Mouse (Mus musculus) stomach, postnatal 0 days (tissue): ENCODE measurements around the gene Gpank1. TPM values are rescaled to one million over a fixed set of nuclear protein-coding genes. Genes with fewer than 3 reads are reported as not detected.
A peak's percentile ranks its signal among the peaks of the same experiment; 100 is the strongest.
"Not testable (repeated sequence)": the region's sequence is repeated elsewhere in the genome, so short reads cannot be mapped to it uniquely, and the experiment has no call there.

ENCODE experiments used
- ATAC-seq: fragments of 200-750 bp; cut with Nextera tagmentation; 2 replicates; pipeline ENCODE4 v1.8.0; 2017; ENCODE audit not compliant: low FRiP score, low TSS enrichment
- DNase-seq: peaks from one replicate; pipeline ENCODE4 v3.0.0-alpha.2; 2016; ENCODE audit warnings: low spot score
- H3K27ac ChIP-seq: fragments of 300-500 bp; sonication (generic); replicated peaks from 2 replicates; pipeline ENCODE4 v1.5.1; 2014; ENCODE audit warnings: mild to moderate bottlenecking, control low read depth
- H3K27me3 ChIP-seq: fragments of 300-500 bp; sonication (generic); 2 replicates; pipeline ENCODE4 v1.6.1; 2014; ENCODE audit warnings: low read length; ENCODE audit not compliant: control insufficient read depth, insufficient read depth
- H3K36me3 ChIP-seq: fragments of 300-500 bp; sonication (generic); 2 replicates; pipeline ENCODE4 v1.6.1; 2014; ENCODE audit warnings: low read length, mixed read lengths; ENCODE audit not compliant: control insufficient read depth, insufficient read depth
- H3K4me1 ChIP-seq: fragments of 300-500 bp; sonication (generic); replicated peaks from 2 replicates; pipeline ENCODE4 v1.6.1; 2014; ENCODE audit warnings: antibody characterized with exemption; ENCODE audit not compliant: control insufficient read depth, insufficient read depth
- H3K4me2 ChIP-seq: fragments of 300-500 bp; sonication (generic); replicated peaks from 2 replicates; pipeline ENCODE4 v1.6.1; 2014; ENCODE audit warnings: low read depth, mild to moderate bottlenecking, control low read depth, moderate library complexity
- H3K4me3 ChIP-seq: fragments of 300-500 bp; sonication (generic); 2 replicates; pipeline ENCODE4 v1.5.1; 2014; ENCODE audit warnings: low read depth, low read length, control low read depth
- H3K9ac ChIP-seq: fragments of 300-500 bp; sonication (generic); 2 replicates; pipeline ENCODE4 v1.6.1; 2014; ENCODE audit warnings: mild to moderate bottlenecking, low read length, control low read depth, mixed read lengths
- H3K9me3 ChIP-seq: fragments of 300-500 bp; sonication (generic); 2 replicates; pipeline ENCODE4 v1.6.1; 2016; ENCODE audit warnings: low read length; ENCODE audit not compliant: control insufficient read depth
- CTCF ChIP-seq: IDR thresholded peaks from 2 replicates; pipeline ENCODE4 v1.5.1; 2016; ENCODE audit warnings: antibody characterized with exemption, low read depth, mild to moderate bottlenecking, moderate library complexity
- EP300 ChIP-seq: optimal IDR thresholded peaks from 2 replicates; pipeline ENCODE3; 2016; ENCODE audit warnings: antibody characterized with exemption
- WGBS: fragments of 180-500 bp; shearing (Covaris S2); extraction: QIAGEN DNeasy Blood & Tissue Kit; methylation state at CpG from one replicate; pipeline ENCODE4 v1.1.7; 2014; 5-methylcytosine and 5-hydroxymethylcytosine counted together
- polyA plus RNA-seq: library from polyadenylated mRNA; unstranded; fragments of >200 nt; fragmentation: Nextera tagmentation; extraction: Ambion mirVana; gene quantifications from 2 replicates; pipeline ENCODE4 v1.2.1, GENCODE M21; 2015

Gpank1 gene
- polyA plus RNA-seq, 1 experiment from 2014 or later: 11.3 TPM

DNA sequence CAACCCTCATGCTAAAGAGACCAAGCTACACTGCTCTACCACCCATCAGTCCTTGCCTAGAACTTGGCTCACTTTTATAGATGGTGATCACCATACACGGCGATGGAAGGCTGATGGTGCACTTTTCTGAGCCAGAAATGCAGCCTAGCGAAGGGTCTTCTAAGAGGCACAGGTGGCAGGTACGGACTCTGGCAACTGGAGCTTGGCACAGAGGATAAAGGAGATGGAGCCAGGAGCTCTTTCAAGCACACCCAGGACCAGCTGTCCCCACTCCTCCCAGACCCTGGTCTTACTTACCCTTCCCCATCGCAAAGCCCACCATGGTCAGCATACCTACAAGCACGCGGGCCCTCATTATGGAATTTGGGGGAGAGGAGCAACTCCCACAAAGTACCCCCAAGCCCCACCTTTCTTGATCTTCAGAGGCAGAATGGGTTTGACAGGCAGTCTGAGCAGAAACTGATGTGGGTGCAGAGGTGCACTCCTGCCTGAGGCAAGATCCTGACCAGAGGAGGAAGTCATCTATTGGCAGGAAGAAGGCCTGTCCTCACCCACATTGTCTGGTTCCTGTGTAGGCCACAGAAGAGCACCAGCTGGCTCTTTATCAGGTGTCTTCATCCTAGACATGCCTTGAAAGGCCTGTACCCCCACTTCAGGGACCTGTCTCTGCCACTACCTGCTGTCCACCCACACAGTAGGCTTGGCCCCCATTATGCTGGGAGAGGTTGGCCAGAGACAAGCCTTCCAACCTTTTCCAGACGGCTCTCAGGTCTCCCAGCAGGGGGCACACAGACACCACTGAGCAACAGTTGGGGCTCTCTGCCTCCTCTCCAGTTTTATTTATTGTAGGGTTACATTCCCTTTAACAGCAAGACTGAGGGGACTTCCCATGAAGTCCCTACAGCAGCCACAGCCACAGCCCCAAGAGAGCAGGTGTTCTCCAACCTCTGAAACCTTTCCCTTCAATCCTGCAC lies 5.9 kb upstream of the Gpank1 start, which contains the start of gene Ly6g5b:
Gene Ly6g5b, minus strand, starts transcription at position 383 of the 974 bp plus-strand sequence.
- H3K27me3 ChIP-seq: no peaks in the 10 kb centered on the region
- no peak for TF ChIP-seq EP300
- peak; percentile 74 for TF ChIP-seq CTCF
- DNase-seq: peak; percentile 65

DNA sequence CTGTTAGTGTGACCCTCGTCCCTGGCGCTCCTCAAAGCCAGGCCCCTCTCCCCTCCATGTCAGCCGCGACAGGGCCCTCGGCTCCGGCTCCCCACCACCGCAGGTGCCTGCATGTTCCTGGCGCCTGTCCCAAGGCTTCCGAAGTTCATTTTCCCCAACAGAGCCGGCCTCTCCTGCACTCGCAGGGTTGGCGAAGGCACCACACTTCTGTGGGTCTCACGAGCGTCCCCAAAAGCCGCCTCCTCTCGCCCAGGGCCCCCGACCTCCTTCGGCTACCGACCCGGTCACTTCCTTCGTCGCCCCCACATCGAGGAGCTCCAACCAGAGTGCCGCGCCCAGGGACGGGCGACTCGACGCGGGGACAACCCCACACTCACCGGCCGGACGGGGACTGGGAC lies 511 bp upstream of the Gpank1 start:
- TF ChIP-seq CTCF: no peak
- ATAC-seq: no peak; the same call in 1 of the 2 replicates
- H3K27ac ChIP-seq: peak overlapping the region; percentile 78
- H3K9ac ChIP-seq: peak overlapping the region; percentile 94
- peak overlapping the region; percentile 97 for H3K4me2 ChIP-seq
- no peaks in the 10 kb centered on the region for H3K9me3 ChIP-seq
- under 1% methylated on average over 33 of the region's 33 CpGs for WGBS
- H3K4me3 ChIP-seq: peak overlapping the region; percentile 91
- H3K4me1 ChIP-seq: no peaks in the 10 kb centered on the region
- peaks cover 7% of the 10 kb centered on the region for H3K36me3 ChIP-seq
- no peaks in the 10 kb centered on the region for H3K27me3 ChIP-seq
- DNase-seq: peak; percentile 60

More for the DNA sequence above, 5.9 kb upstream of the Gpank1 start, which contains the start of gene Ly6g5b:
- H3K27ac ChIP-seq: no peak within 1 kb of the TSS
- H3K4me3 ChIP-seq: no peak within 1 kb of the TSS
- no peaks in the 10 kb centered on the region for H3K4me1 ChIP-seq
- no peaks in the 10 kb centered on the region for H3K9me3 ChIP-seq
- no peak for ATAC-seq
- peaks cover 11% of the 10 kb centered on the region for H3K36me3 ChIP-seq
- no peak within 1 kb of the TSS for H3K4me2 ChIP-seq
- no peak within 1 kb of the TSS for H3K9ac ChIP-seq
- WGBS: 84% methylated on average over 8 of the region's 8 CpGs

DNA sequence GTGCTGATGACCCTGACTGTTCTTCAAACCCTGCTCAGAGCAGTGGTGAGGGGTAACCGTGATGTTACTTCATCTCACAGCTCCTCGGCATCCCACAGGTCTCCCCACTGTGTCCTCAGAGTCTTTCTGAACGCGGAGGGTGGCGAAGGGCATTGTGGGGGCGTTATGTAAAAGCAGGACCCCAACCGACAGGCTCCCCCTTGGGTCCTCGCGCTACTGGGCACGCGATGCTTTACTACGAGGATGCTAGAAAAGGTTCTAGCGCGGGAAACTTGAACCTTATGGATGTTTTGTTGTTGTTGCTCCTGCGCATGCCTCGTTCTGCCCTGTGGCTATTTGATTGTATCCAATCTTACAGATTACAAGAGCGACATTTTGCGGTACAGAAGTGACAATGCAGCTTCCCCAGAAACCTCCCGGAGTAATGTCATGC lies 632 bp downstream of the Gpank1 start, which contains the start of gene Csnk2b:
Gene Csnk2b, minus strand, starts transcription at position 183 of the 433 bp plus-strand sequence.
- Histone ChIP-seq H3K4me1 (peaks cover 3% of the 10 kb centered on the region; the same call in 1 of the 2 replicates), H3K4me3 (peak within 1 kb of the TSS; percentile 91), H3K4me2 (peak within 1 kb of the TSS; percentile 97), H3K36me3 (peaks cover 7% of the 10 kb centered on the region), H3K9me3 (no peaks in the 10 kb centered on the region), H3K27ac (peak within 1 kb of the TSS; percentile 96), H3K9ac (peak within 1 kb of the TSS; percentile 94), H3K27me3 (no peaks in the 10 kb centered on the region)
- ATAC-seq: no peak; the same call in 1 of the 2 replicates
- DNase-seq: peak; percentile 48
- WGBS: 0% methylated on average over 19 of the region's 19 CpGs
- no peak for TF ChIP-seq EP300
- peak; percentile 62 for TF ChIP-seq CTCF

DNA sequence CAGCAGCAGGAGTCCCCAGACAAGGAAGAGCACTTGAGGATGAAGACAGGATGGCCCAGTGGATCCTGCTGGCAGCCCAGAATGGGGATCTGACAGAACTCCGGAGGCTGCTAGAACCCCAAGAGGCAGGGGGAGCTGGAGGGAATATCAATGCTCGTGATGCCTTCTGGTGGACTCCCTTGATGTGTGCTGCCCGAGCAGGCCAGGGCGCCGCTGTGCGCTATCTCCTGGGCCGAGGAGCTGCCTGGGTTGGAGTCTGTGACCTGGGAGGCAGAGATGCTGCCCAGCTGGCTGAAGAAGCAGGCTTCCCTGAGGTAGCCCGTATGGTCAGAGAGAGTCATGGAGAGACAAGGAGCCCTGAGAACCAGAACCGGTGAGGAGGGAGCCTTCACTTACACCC lies 2.0 kb downstream of the Gpank1 start:
- not testable (repeated sequence) for H3K27ac ChIP-seq, H3K4me2 ChIP-seq, H3K9me3 ChIP-seq, H3K27me3 ChIP-seq, ATAC-seq, DNase-seq, H3K4me3 ChIP-seq, H3K4me1 ChIP-seq, H3K9ac ChIP-seq, H3K36me3 ChIP-seq
- 89% methylated on average over 9 of the region's 9 CpGs for WGBS

DNA sequence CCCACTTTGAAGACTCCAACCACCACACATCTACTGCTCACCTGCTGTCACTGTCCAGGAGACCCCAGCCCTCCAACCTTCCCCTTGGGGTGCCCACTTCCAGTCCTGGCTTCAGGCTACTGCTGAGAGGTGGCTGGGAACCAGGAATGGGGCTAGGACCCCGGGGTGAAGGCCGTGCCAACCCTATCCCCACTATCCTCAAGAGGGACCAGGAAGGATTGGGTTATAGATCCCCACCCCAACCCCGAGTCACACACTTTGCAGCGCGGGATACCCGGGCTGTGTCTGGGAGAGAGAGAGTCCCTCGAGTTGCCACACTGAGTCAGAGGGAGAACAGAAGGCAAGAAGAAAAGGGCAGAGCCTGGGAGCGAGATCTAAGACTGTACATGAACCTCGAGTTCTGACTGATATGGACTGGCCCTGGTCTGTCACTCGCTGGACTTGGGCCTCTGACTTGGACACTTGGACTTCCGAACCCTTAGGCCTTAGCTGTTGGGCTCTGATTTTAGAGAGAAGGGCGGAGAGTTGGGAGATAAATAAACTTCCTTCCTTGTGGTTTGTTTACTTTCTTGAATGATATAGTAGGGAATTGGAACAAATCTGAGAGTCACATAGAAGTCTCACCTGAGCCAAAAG lies 3.1 kb downstream of the Gpank1 start:
- H3K4me1 ChIP-seq, H3K9me3 ChIP-seq, H3K36me3 ChIP-seq, H3K27me3 ChIP-seq, H3K4me3 ChIP-seq, H3K9ac ChIP-seq, H3K4me2 ChIP-seq: not testable (repeated sequence)
- peak overlapping the region; percentile 74 for H3K27ac ChIP-seq
- DNase-seq (peak; percentile 55), ATAC-seq (peak; percentile 46)
- 75% methylated on average over 12 of the region's 12 CpGs for WGBS

DNA sequence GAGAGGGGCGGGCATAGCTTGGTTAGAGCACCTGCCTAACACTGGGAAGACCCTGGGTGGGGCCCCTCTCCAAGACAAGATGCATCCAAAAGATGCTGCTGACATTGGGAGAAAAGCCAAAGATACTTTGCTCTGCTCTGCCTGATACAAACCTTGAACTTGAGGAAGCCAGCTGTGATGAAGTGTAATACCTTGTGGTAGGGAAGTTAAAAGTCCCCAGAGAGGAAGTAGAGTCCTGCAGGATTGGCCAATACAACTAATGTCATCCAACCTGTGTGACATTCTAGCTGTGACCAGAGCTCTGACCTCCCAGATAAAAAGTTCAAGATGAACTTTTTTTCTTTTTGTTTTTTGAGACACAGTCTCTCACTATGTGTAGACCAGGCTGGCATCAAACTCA lies 3.8 kb downstream of the Gpank1 start:
- ATAC-seq (no peak), DNase-seq (no peak)
- no peak overlapping the region for H3K4me3 ChIP-seq
- H3K9ac ChIP-seq: no peak overlapping the region
- peaks cover 3% of the 10 kb centered on the region; the same call in 1 of the 2 replicates for H3K4me1 ChIP-seq
- H3K4me2 ChIP-seq: no peak overlapping the region
- 87% methylated on average over 1 of the region's 1 CpGs for WGBS
- H3K9me3 ChIP-seq: no peaks in the 10 kb centered on the region
- no peaks in the 10 kb centered on the region; the same call in 1 of the 2 replicates for H3K36me3 ChIP-seq
- H3K27ac ChIP-seq: peak overlapping the region; percentile 74
- no peaks in the 10 kb centered on the region for H3K27me3 ChIP-seq
- no peak for TF ChIP-seq EP300
- TF ChIP-seq CTCF: no peak
